Mouse (Mus musculus): ENCODE results near the gene Bri3. TPM values are rescaled to one million over a fixed set of nuclear protein-coding genes. Genes with fewer than 3 reads are reported as not detected.

The Bri3 gene
- polyA plus RNA-seq, 1 experiment from 2014 or later: 128 TPM

DNA sequence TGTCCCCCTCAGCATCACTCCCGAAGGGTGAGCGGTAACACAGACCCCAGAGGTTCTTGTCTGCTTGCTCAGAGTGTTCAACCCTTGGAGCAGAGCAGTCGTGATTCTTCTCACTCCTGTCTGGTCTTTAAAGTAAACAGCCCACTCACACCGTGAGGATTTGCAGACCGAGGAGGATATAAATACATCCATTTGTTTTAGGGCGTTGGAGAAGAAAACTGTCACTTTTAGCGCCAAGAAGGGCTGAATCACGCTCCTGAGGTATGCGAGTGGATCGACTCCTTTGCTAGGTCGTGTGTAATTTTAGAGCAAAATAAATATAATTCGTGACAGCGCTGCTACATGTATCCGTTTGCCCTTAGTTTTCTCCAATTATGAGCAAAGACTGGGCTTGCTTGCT, 228.8 kb downstream of the Bri3 start:
- Histone ChIP-seq H3K9me3 (replicated peaks) (no peaks in the 10 kb centered on the region), H3K9ac (no peak overlapping the region), H3K4me1 (no peaks in the 10 kb centered on the region), H3K27me3 (no peaks in the 10 kb centered on the region), H3K27ac (no peak overlapping the region), H3K4me2 (no peak overlapping the region), H3K4me3 (no peak overlapping the region), H3K36me3 (ENCODE audit: poor library complexity, severe bottlenecking) (no peaks in the 10 kb centered on the region)
- WGBS: 81% methylated on average over 14 of the region's 14 CpGs
- ATAC-seq: no peak

DNA sequence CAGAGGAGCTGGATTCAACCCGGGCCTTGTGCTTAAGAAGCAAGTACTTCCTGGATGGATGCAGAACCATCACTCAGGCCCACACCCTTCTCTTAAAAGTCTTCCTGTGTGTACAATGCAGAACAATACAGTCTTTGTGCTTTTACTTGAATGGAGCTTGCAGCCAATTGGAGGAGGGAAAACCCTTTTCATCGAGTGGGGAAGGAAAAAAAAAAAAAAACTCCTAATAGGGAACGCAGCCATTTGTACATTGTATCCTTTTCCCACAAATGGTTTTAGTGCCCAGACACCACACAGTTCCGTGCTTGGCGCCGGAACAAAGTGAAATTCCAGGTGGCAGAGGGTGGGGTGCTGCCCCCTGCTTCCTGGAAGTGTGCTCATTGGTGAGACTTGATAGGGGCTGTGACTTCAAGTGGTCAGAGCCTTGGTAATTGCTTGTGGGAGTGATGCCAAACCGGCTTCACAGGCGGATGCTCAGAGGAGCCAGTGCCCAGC, 235.5 kb downstream of the Bri3 start:
- peak; percentile 80 for ATAC-seq
- Histone ChIP-seq H3K27me3 (no peaks in the 10 kb centered on the region), H3K9me3 (replicated peaks) (no peaks in the 10 kb centered on the region), H3K4me1 (peaks cover 33% of the 10 kb centered on the region), H3K36me3 (ENCODE audit: poor library complexity, severe bottlenecking) (no peaks in the 10 kb centered on the region), H3K27ac (peak overlapping the region; percentile 37; the same call in 1 of the 2 replicates), H3K9ac (no peak overlapping the region), H3K4me3 (no peak overlapping the region), H3K4me2 (no peak overlapping the region)
- WGBS: 7% methylated on average over 8 of the region's 8 CpGs

DNA sequence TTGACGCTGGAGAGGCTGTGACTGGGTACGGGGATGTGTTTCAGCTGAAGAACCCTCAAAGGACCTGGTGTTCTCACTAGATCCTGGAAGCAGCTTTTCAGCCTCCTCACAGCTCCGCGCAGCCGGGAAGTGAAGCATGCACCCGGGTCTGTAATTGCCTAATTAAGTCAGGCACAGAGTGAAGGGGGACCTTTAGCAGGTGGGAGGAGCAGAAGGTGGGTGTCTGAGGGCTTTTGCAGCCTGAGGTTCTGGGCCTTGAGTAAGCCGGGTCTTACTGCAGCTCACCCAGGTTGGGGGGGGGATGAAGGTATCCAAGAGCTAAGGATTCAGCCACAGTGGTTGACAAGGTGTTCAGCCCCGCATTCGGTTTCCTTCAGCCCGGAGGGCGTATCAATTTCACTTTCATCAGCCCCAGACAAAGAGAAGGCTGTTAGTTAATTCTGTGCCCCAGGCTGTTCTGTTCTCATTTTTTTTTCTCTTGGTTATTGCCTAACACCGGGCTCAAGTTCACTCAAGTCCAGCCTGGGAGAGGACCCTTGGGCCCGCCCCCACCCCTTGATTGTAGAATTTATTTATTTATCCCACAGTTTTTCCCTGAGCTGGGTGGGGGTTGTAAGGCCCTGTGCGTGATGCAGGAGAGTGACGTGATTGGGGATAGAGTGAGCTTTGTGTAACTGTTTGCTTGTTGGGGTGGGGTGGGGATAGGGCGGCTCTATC, 239.6 kb downstream of the Bri3 start:
- peak; percentile 69; the same call in 1 of the 2 replicates for ATAC-seq
- 24% methylated on average over 16 of the region's 16 CpGs for WGBS
- H3K4me3 ChIP-seq: no peak overlapping the region
- peak overlapping the region; percentile 19 for H3K4me2 ChIP-seq
- H3K4me1 ChIP-seq: peaks cover 32% of the 10 kb centered on the region
- no peaks in the 10 kb centered on the region for H3K27me3 ChIP-seq
- no peaks in the 10 kb centered on the region for H3K9me3 ChIP-seq (replicated peaks)
- H3K27ac ChIP-seq: peak overlapping the region; percentile 35; the same call in 1 of the 2 replicates
- H3K36me3 ChIP-seq (ENCODE audit: poor library complexity, severe bottlenecking): no peaks in the 10 kb centered on the region
- no peak overlapping the region for H3K9ac ChIP-seq

DNA sequence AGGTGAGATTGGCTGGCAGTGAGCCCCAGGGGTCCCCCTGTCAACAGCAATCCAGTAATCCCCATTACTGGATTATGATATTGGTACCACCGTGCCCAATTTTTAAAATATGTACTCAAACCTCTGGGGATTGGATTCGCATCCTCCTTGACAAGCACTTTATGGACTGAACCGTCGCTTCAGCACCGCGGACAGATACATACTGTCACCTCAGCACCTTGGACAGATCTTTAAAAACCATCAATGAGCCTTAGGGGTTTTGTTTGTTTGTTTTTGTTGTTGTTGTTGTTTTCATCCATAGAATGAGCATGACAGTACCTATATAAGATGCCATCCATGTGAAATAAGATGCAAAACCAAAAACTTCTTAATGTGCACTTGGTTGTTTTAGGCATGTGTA, 247.1 kb downstream of the Bri3 start:
- Histone ChIP-seq H3K9me3 (replicated peaks) (0 out of 2 replicates have a peak, but pooled peaks cover 2% of the 10 kb centered on the region), H3K4me1 (no peaks in the 10 kb centered on the region), H3K27ac (no peak overlapping the region), H3K27me3 (no peaks in the 10 kb centered on the region), H3K4me2 (no peak overlapping the region), H3K36me3 (ENCODE audit: poor library complexity, severe bottlenecking) (no peaks in the 10 kb centered on the region), H3K9ac (no peak overlapping the region), H3K4me3 (no peak overlapping the region)
- no peak for ATAC-seq
- 19% methylated on average over 6 of the region's 6 CpGs for WGBS

Other genes starting within 250 kb of the Bri3 start
- 98.5 and 99.6 TPM in 2 replicates for gene Ccz1, start 229.6 kb upstream of the Bri3 start, polyA plus RNA-seq (2015; fragmentation: Nextera tagmentation; extraction: Ambion mirVana)
- not detected in 2 replicates for gene Ocm, start 217.8 kb upstream of the Bri3 start, polyA plus RNA-seq (2015; fragmentation: Nextera tagmentation; extraction: Ambion mirVana)
- gene Lmtk2, start 144.0 kb upstream of the Bri3 start, polyA plus RNA-seq (2015; fragmentation: Nextera tagmentation; extraction: Ambion mirVana): 6.3 and 6.9 TPM in 2 replicates
- 0.06 and 0.10 TPM in 2 replicates for gene Bhlha15, start 54.2 kb upstream of the Bri3 start, polyA plus RNA-seq (2015; fragmentation: Nextera tagmentation; extraction: Ambion mirVana)
- 37.9 and 39.7 TPM in 2 replicates for gene Tecpr1, start 20.8 kb upstream of the Bri3 start, polyA plus RNA-seq (2015; fragmentation: Nextera tagmentation; extraction: Ambion mirVana)
- 1.3 and 1.7 TPM in 2 replicates for gene Baiap2l1, start 113.7 kb downstream of the Bri3 start, polyA plus RNA-seq (2015; fragmentation: Nextera tagmentation; extraction: Ambion mirVana)

Measured in forebrain, embryonic 13.5 days (tissue).